Mouse (Mus musculus) urinary bladder, postnatal 14 days (tissue): ENCODE results near the gene Pbsn.
A peak's percentile ranks its signal among the peaks of the same experiment; 100 is the strongest.
"Not testable (repeated sequence)": the region's sequence is repeated elsewhere in the genome, so short reads cannot be mapped to it uniquely, and the experiment has no call there.

ENCODE experiments used
- DNase-seq: peaks from one replicate; pipeline ENCODE4 v3.0.0; 2021; ENCODE audit warnings: low spot score

Pbsn gene

GRCm38 (mm10) chrX:77853523-77853922 is at the start of gene Pbsn:
Pbsn (minus strand) TSS chrX:77853623.
- DNase-seq, result no peak

GRCm38 (mm10) chrX:77880033-77880432 is 26.6 kb upstream of the Pbsn start:
- not testable (repeated sequence) for DNase-seq

- DNase-seq, result not testable (repeated sequence)
Measured at GRCm38 (mm10) chrX:77864458-77864857, 11.0 kb upstream of the Pbsn start, which contains the start of gene Gm14744. Gm14744 (plus strand) TSS chrX:77864758.

GRCm38 (mm10) chrX:77812031-77812430 is 41.4 kb downstream of the Pbsn start:
- no peak for DNase-seq

- DNase-seq, result peak; percentile 30
Measured at GRCm38 (mm10) chrX:77810608-77811206, 42.7 kb downstream of the Pbsn start.

GRCm38 (mm10) chrX:77808602-77809001 is 44.8 kb downstream of the Pbsn start:
- DNase-seq, result peak; percentile 30

GRCm38 (mm10) chrX:77802293-77802692 is 51.1 kb downstream of the Pbsn start:
- DNase-seq, result no peak

GRCm38 (mm10) chrX:77801543-77801942 is 51.9 kb downstream of the Pbsn start:
- no peak for DNase-seq

- DNase-seq, result no peak
Measured at GRCm38 (mm10) chrX:77799554-77799953, 53.9 kb downstream of the Pbsn start.

GRCm38 (mm10) chrX:77797801-77798200 is 55.6 kb downstream of the Pbsn start:
- no peak for DNase-seq

- no peak for DNase-seq
Measured at GRCm38 (mm10) chrX:77796916-77797315, 56.5 kb downstream of the Pbsn start.

- DNase-seq, result peak; percentile 71
Measured at GRCm38 (mm10) chrX:77796238-77796835, 57.1 kb downstream of the Pbsn start, which contains the start of gene Prkx. Prkx (minus strand) TSS chrX:77796278.

- DNase-seq, result peak; percentile 90
Measured at GRCm38 (mm10) chrX:77795858-77796174, 57.6 kb downstream of the Pbsn start.

GRCm38 (mm10) chrX:77794962-77795857 is 58.2 kb downstream of the Pbsn start:
- no peak for DNase-seq

GRCm38 (mm10) chrX:77788675-77789074 is 64.7 kb downstream of the Pbsn start:
- DNase-seq, result no peak
